Mouse (Mus musculus) CD4-positive, CD25-positive, alpha-beta regulatory T cell, adult 2 months (primary cell): ENCODE data around the gene Trim2.

Experiments
- DNase-seq: peaks from one replicate; pipeline ENCODE4 v3.0.0-alpha.2; 2012; ENCODE audit warnings: low read depth, low spot score

Trim2 gene

DNA sequence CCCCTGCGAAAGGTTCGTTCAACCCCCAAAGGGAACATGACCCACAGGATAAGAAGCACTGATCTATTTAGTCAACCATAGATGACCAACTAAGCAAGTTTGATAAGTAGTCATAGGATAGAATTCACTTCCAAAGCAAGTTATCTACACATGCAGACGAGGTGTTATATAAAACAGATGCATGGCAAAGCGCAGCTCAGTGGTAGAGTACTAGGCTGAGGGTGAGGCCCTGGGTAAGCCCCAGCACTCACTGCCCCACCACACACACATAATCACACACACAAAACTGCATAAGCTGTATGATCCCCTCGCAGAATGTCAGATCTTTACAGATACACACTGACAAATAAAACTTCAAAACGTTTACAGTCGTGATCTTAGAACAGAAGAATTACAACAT is 170.2 kb downstream of the Trim2 start:
- DNase-seq, result no peak

DNA sequence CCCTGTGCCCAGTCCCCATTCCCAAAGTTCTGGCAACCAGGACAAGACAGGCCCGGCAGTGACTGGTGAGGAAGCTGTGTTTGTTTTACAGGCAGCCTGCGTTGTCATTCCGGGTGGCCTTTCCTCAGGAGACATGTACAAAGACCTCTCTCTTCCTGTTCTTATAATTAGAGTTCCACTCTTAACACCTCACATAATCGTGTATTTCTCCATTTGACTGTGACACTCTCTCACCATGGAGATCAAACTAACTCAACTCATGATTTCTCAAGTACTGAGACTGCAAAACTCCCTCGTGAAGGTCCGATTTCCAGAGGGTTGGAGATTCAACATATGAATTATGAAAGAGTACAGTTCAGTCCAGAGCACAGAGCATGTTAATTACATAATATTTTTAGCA is 170.7 kb downstream of the Trim2 start:
- no peak for DNase-seq

DNA sequence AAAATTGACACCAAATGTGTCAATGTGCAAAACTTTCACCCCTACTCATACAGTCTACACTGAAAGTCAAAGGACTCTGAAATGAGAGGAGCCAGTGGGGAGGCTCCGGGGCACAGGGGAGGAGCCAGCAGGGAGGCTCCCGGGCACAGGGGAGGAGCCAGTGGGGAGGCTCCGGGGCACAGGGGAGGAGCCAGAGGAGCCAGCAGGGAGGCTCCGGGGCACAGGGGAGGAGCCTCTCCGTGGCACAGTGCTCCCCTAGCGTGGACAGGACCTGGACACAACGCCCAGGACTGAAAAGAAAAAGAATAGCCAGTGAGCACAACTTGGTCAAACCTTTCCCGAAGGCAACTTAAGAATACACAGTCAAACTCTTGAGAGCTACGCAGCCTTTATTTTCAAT is 171.3 kb downstream of the Trim2 start:
- peak; percentile 24 for DNase-seq

DNA sequence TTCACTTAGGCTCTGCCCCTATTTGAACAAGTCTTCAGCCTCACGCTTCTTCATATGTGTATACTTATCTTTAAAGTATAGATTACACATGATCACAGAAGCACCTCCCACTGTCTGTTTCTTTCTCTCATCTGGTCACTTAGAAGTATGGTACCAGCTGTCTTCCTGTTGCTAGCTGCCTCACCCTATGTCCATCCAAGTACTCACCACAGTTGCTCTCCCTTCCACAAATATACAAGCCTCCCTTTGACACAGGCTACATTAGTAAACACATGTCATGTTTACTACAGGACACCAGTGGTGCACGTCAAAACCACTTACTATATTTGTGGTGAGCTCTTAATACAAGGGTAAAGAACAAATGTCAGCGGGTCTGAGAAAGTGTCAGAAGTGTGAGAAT is 175.3 kb downstream of the Trim2 start:
- DNase-seq, result no peak

DNA sequence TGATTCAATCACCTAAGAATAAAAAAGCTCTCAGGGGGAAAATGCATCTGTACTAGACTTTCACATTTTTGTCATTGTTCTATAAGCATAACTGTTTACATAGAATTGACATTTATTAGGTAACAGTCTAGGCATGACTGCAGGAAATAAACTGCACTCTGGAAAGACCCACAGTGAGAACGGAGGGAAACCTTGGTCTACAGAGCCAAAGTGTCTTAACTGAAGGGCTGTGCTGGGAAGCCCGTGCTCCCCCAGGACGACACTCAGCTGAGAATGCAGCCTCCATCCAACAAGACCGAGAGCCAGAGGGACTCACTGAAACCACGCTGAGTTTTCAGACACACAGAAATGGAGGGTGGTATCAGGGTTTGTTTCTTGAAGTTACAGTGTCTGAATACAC is 175.9 kb downstream of the Trim2 start:
- no peak for DNase-seq

- no peak for DNase-seq
These were observed 177.5 kb downstream of the Trim2 start for GRCm38 (mm10) chr3:84128871-84129870.

- no peak for DNase-seq
These were observed 179.2 kb downstream of the Trim2 start for GRCm38 (mm10) chr3:84127431-84127830.

DNA sequence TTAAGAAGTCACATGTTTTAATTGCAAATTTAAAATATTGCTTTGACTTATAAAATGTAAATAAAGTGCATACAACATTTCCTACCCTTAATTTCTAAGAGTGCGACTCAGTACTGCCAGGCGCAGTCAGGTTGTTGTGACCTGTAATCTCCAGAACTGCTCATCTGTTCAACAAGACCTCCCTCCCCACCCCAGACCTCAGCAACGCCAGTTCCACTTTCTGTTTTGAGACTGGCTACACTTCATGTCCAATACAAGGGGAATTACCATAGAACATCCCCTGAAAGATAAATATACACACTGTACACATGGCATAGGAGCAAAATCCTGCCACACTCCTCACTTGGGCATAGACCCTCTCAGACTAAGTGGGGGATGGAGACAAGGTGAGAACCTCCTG is 180.0 kb downstream of the Trim2 start:
- no peak for DNase-seq

GRCm38 (mm10) chr3:84125704-84126289 is 180.9 kb downstream of the Trim2 start:
- DNase-seq, result peak; percentile 6

GRCm38 (mm10) chr3:84123461-84123860 is 183.2 kb downstream of the Trim2 start:
- peak; percentile 74 for DNase-seq

GRCm38 (mm10) chr3:84118718-84119117 is 188.0 kb downstream of the Trim2 start:
- DNase-seq, result no peak

DNA sequence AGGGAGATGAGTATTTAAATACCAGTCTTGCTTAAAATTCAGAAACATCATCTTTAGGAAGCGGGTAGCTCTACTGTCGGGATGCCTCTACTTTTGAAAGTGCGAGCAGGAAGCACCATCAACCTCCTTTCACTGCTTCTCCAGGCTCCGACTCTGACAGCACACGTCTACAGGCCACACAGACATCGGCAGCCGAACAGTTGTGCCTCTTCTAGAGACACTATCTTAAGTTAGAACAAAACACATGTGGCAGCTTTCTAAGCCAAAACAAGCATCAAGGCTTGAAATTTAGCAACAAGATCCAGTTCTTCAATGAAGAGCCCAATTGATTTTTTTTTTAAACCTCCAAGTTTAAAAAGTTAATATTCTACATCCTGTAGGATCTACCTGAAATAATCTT is 188.5 kb downstream of the Trim2 start:
- DNase-seq, result no peak
